Mouse (Mus musculus): ENCODE results near the gene Bloc1s3. TPM values are rescaled to one million over a fixed set of nuclear protein-coding genes. Genes with fewer than 3 reads are reported as not detected.

Bloc1s3 gene
- total RNA-seq, 2 experiments from 2014 or later: 2.0 to 2.5 TPM

- no peak for DNase-seq
Measured at GRCm38 (mm10) chr7:19477624-19478384, 30.4 kb downstream of the Bloc1s3 start.

DNA sequence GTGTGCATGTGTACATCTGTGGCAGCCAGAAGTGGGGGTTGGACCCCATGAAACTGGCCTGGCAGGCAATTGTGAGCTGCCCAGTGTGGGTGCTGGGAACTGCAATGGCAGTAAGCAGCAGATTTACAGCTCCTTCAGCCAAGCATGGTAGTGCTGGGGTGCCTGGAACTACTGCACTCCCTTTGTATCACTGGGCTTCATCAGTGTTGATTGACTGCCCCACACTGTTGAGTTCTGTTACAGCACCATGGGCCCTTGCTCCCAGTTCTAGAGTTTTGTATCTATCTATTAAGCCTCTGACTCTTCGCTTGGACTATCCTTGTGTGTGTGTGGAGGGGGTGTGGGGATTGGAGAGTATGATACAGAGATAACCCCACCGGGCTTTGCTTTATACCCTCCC, 31.1 kb downstream of the Bloc1s3 start:
- no peak for DNase-seq

GRCm38 (mm10) chr7:19473875-19474443, 34.2 kb downstream of the Bloc1s3 start:
- peak; percentile 83 for DNase-seq

- DNase-seq: no peak
Measured at GRCm38 (mm10) chr7:19472403-19472802, 35.8 kb downstream of the Bloc1s3 start.

GRCm38 (mm10) chr7:19470308-19470707, 37.9 kb downstream of the Bloc1s3 start:
- no peak for DNase-seq

DNA sequence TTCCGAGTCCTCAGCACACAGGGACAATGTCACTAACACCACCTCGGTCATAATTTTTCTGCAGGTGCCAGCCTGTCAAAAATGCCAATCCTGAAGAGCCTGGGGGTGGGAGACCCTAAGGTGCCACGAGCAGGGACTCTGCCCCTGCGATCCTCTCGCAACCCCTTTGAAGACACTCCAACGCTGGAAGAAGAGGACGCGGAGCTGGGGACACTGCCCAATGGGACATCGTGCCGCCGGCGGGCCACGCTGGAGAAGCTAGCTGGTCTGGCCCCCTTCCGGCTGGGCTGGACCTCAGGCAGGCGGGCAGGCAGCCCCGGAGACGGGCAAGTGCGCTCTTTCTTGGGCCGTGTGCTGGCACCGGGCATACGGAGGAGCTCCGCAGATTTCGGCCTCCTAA, 38.8 kb downstream of the Bloc1s3 start:
- no peak for DNase-seq

- DNase-seq: no peak
Measured at GRCm38 (mm10) chr7:19468279-19468678, 39.9 kb downstream of the Bloc1s3 start.

- DNase-seq: no peak
Measured at GRCm38 (mm10) chr7:19467638-19468037, 40.5 kb downstream of the Bloc1s3 start.

- no peak for DNase-seq
Measured at GRCm38 (mm10) chr7:19466602-19467145, 41.5 kb downstream of the Bloc1s3 start.

- no peak for DNase-seq
Measured at GRCm38 (mm10) chr7:19464367-19465307, 43.5 kb downstream of the Bloc1s3 start.

- DNase-seq: no peak
Measured at GRCm38 (mm10) chr7:19462884-19463381, 45.2 kb downstream of the Bloc1s3 start, which contains the start of gene Exoc3l2. Gene Exoc3l2, plus strand, starts transcription at chr7:19463331.

DNA sequence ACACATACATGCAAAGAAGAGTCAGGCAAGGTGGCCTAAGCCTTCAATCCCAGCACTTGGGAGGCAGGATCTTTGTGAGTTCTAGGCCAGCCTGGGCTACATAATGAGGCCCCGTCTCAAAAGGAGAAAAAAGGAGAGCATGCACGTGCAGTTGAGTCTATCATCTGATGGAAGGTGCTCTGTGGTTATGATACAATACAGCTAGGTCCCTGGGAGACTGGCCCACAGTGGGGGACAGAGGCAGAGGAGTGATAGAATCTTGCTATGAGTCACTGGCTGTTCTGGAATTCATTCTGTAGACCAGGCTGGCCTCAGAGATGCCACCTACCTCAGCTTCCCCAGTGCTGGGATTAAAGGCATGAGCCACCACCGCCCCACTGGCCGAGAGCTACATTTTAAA, 45.7 kb downstream of the Bloc1s3 start:
- DNase-seq: no peak

DNA sequence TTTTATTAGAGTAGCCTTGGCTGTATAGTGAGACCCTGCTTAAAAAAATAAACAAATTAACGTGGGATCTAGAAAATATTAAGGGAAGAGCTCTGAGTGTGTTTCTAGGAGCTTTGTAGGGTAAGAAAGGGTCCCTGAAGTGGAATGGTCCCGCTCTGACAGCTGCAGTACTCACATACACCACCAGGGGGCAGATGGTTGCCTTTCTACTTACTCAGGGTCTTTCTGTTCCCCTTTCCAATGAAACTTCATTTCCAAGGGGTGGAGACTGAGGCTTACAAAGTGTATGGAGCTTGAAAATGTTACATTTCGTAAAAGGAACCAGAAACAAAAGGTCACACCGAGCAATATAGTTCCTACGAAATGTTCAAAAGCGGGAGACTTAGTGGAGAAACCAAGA, 46.7 kb downstream of the Bloc1s3 start:
- DNase-seq: peak; percentile 88

GRCm38 (mm10) chr7:19460500-19460899, 47.7 kb downstream of the Bloc1s3 start:
- DNase-seq: no peak

GRCm38 (mm10) chr7:19459144-19459870, 48.9 kb downstream of the Bloc1s3 start:
- DNase-seq: no peak

DNA sequence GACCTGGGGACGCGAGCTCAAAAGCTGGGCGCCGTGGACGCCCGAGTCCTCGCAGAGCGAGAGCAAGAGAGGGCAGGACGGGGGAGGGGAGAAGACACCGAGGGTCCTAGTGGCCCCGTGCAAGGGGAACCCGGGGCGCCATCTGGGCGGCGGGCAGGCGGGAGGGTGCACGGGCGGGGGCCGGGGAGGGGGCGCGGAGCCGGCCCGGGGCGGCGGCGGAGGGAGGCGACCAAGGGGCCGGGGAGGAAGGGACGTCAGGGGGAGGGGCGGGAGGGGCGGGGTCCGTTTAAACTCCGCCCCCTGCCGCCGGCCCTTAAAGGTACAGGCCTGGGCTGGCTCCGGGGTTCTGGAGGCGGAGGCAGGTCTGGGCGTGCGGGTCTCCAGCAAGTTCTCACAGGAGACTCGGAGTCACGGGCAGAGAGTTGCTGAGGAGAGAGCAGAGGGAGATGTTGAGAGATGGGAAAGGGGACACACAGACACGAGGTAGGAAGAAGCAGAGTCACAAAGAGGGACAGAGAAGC, 49.5 kb downstream of the Bloc1s3 start, which contains the start of gene Mark4:
TSS of gene Mark4 (minus strand) at position 231 of the 521 bp plus-strand sequence.
- peak; percentile 83 for DNase-seq

GRCm38 (mm10) chr7:19458072-19458486, 50.1 kb downstream of the Bloc1s3 start:
- peak; percentile 81 for DNase-seq

GRCm38 (mm10) chr7:19457414-19458071, 50.6 kb downstream of the Bloc1s3 start:
- no peak for DNase-seq

DNA sequence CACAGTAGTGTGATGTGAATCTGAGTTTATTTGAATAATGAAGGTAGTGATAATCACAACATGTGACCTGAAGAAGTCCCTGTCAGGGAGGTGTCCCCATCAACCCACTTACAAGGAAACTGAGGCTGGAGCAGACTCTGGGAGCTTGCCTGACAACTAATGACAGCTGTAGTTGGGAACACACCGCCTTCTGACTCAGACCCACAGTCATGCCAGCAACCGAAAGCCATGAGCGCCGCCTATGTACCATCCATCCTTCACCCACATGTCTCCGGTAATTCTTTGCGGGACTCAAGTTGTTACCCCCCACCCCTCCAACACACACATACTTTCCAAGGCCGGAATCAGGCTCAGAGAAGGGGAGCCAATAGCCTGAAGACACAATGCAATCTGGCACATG, 51.5 kb downstream of the Bloc1s3 start:
- no peak for DNase-seq

- DNase-seq: no peak
Measured at GRCm38 (mm10) chr7:19455819-19456495, 52.2 kb downstream of the Bloc1s3 start.

Measured in heart, postnatal 4 days (tissue).